Mouse (Mus musculus): ENCODE data around the gene Atf3. TPM values are rescaled to one million over a fixed set of nuclear protein-coding genes. Genes with fewer than 3 reads are reported as not detected.
"Not testable (repeated sequence)": the region's sequence is repeated elsewhere in the genome, so short reads cannot be mapped to it uniquely, and the experiment has no call there.

Atf3 gene
- polyA plus RNA-seq, 1 experiment: 1.6 TPM

DNA sequence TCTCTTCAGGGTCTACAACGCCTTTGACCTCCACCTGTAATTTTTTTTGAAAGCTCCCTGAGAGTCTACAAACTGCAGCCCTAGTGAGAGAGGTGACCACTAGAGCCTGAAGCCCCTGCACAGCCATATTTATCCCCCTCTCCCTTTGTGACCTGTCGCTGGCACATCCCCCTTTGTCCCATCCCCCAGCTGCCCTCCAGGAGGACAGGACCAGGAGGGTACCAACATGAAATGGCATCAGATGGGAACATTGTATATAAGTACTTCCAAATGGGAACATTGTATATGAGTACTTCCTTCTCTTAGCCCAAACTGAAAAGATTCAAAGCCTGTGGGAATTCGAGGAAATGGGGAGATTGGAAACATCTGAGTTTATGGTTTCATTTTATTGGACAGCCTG is 53.1 kb downstream of the Atf3 start, which contains the start of gene Fam71a:
Gene Fam71a, minus strand, starts transcription at position 101 of the 400 bp plus-strand sequence.
- H3K4me1 ChIP-seq (ENCODE audit: control insufficient read depth, insufficient read depth, insufficient read length): no peaks in the 10 kb centered on the region
- no peak within 1 kb of the TSS for H3K27ac ChIP-seq (ENCODE audit: insufficient read depth, low read length)
- no peak for DNase-seq (ENCODE audit: low read depth in 1 of 2, low spot score in 2 of 2)
- no peaks in the 10 kb centered on the region for H3K36me3 ChIP-seq (ENCODE audit: control insufficient read depth, insufficient read depth, low read length)
- 76% methylated on average over 3 of the region's 3 CpGs for WGBS
- no peaks in the 10 kb centered on the region for H3K27me3 ChIP-seq (ENCODE audit: control insufficient read depth, insufficient read depth, low read length)
- TF ChIP-seq CTCF (IDR thresholded peaks at IDR 0.05; ENCODE audit: extremely low read depth, insufficient read depth, insufficient read length, insufficient replicate concordance) (no peak), POLR2A (IDR thresholded peaks at IDR 0.05; ENCODE audit: low read depth, low read length) (no peak)
- no peak within 1 kb of the TSS for H3K4me3 ChIP-seq (ENCODE audit: extremely low read depth, insufficient read depth, insufficient read length)

GRCm38 (mm10) chr1:191154314-191154713 is 63.5 kb downstream of the Atf3 start:
- H3K27me3 ChIP-seq (ENCODE audit: control insufficient read depth, insufficient read depth, low read length): no peaks in the 10 kb centered on the region
- WGBS: 44% methylated on average over 3 of the region's 3 CpGs
- DNase-seq (ENCODE audit: low read depth in 1 of 2, low spot score in 2 of 2): no peak
- no peaks in the 10 kb centered on the region for H3K4me1 ChIP-seq (ENCODE audit: control insufficient read depth, insufficient read depth, insufficient read length)
- TF ChIP-seq CTCF (IDR thresholded peaks at IDR 0.05; ENCODE audit: extremely low read depth, insufficient read depth, insufficient read length, insufficient replicate concordance): no peak
- TF ChIP-seq POLR2A (IDR thresholded peaks at IDR 0.05; ENCODE audit: low read depth, low read length): no peak
- no peaks in the 10 kb centered on the region for H3K36me3 ChIP-seq (ENCODE audit: control insufficient read depth, insufficient read depth, low read length)
- no peak overlapping the region for H3K4me3 ChIP-seq (ENCODE audit: extremely low read depth, insufficient read depth, insufficient read length)
- no peak overlapping the region for H3K27ac ChIP-seq (ENCODE audit: insufficient read depth, low read length)

DNA sequence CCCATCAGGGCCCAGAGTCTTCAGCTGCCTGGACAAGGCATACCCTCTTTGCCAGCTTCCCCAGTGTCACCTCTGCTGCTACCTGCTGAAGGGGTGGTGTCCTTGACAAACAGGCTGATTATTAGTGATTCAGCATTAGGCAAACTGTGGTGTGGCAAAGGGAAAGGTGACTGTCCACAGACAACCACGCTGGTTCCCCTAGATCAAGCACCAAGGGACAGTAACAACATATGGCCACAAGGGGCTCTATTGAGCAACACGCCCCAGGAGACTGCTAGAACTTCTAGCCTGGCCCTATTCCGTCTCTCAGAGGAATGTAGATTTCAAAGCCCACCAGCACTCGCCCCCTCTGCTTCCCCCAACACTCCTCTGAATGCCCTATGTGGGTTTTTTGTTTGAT is 64.8 kb downstream of the Atf3 start:
- peak; percentile 9 to 43 for DNase-seq (ENCODE audit: low read depth in 1 of 2, low spot score in 2 of 2)
- no peaks in the 10 kb centered on the region for H3K4me1 ChIP-seq (ENCODE audit: control insufficient read depth, insufficient read depth, insufficient read length)

GRCm38 (mm10) chr1:191150924-191151605 is 66.8 kb downstream of the Atf3 start:
- no peak for DNase-seq (ENCODE audit: low read depth in 1 of 2, low spot score in 2 of 2)
- Histone ChIP-seq H3K36me3 (ENCODE audit: control insufficient read depth, insufficient read depth, low read length) (no peaks in the 10 kb centered on the region), H3K4me3 (ENCODE audit: extremely low read depth, insufficient read depth, insufficient read length) (no peak overlapping the region), H3K27me3 (ENCODE audit: control insufficient read depth, insufficient read depth, low read length) (no peaks in the 10 kb centered on the region), H3K27ac (ENCODE audit: insufficient read depth, low read length) (no peak overlapping the region), H3K4me1 (ENCODE audit: control insufficient read depth, insufficient read depth, insufficient read length) (no peaks in the 10 kb centered on the region)
- 40% methylated on average over 8 of the region's 8 CpGs for WGBS
- TF ChIP-seq CTCF (IDR thresholded peaks at IDR 0.05; ENCODE audit: extremely low read depth, insufficient read depth, insufficient read length, insufficient replicate concordance) (no peak), POLR2A (IDR thresholded peaks at IDR 0.05; ENCODE audit: low read depth, low read length) (no peak)

More for the DNA sequence above, 64.8 kb downstream of the Atf3 start:
- Histone ChIP-seq H3K36me3 (ENCODE audit: control insufficient read depth, insufficient read depth, low read length) (no peaks in the 10 kb centered on the region), H3K27me3 (ENCODE audit: control insufficient read depth, insufficient read depth, low read length) (no peaks in the 10 kb centered on the region), H3K27ac (ENCODE audit: insufficient read depth, low read length) (no peak overlapping the region), H3K4me3 (ENCODE audit: extremely low read depth, insufficient read depth, insufficient read length) (no peak overlapping the region)
- 23% methylated on average over 4 of the region's 4 CpGs for WGBS
- no peak for TF ChIP-seq POLR2A (IDR thresholded peaks at IDR 0.05; ENCODE audit: low read depth, low read length)
- peak; percentile 57; the same call in 1 of the 2 replicates for TF ChIP-seq CTCF (IDR thresholded peaks at IDR 0.05; ENCODE audit: extremely low read depth, insufficient read depth, insufficient read length, insufficient replicate concordance)

GRCm38 (mm10) chr1:191149489-191149888 is 68.3 kb downstream of the Atf3 start:
- H3K27ac ChIP-seq (ENCODE audit: insufficient read depth, low read length); H3K27me3 ChIP-seq (ENCODE audit: control insufficient read depth, insufficient read depth, low read length); DNase-seq (ENCODE audit: low read depth in 1 of 2, low spot score in 2 of 2); H3K36me3 ChIP-seq (ENCODE audit: control insufficient read depth, insufficient read depth, low read length); H3K4me1 ChIP-seq (ENCODE audit: control insufficient read depth, insufficient read depth, insufficient read length); H3K4me3 ChIP-seq (ENCODE audit: extremely low read depth, insufficient read depth, insufficient read length): not testable (repeated sequence)
- 92% methylated on average over 5 of the region's 5 CpGs for WGBS

DNA sequence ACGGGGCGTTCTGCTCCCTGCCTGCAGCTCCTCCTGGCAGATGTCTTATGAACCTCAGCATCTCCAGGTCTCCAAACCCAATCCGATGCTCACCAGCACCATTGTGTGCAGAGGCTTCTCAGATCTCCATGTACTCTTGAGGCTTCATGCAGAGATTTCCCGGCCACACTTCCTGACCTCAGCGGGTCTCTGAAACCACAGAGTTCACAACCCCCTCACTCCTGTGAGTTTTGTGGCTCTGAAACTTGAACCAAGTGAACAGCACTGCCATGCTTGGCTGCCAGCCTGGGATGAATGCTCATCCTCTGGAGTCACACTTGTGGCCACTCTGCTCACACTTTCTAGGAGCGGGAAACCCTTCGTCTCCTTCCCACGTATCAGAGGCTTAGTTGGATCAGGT is 76.9 kb downstream of the Atf3 start:
- Histone ChIP-seq H3K4me3 (ENCODE audit: extremely low read depth, insufficient read depth, insufficient read length) (no peak overlapping the region), H3K36me3 (ENCODE audit: control insufficient read depth, insufficient read depth, low read length) (no peaks in the 10 kb centered on the region), H3K27ac (ENCODE audit: insufficient read depth, low read length) (no peak overlapping the region), H3K27me3 (ENCODE audit: control insufficient read depth, insufficient read depth, low read length) (no peaks in the 10 kb centered on the region), H3K4me1 (ENCODE audit: control insufficient read depth, insufficient read depth, insufficient read length) (no peaks in the 10 kb centered on the region)
- 53% methylated on average over 8 of the region's 8 CpGs for WGBS
- no peak for TF ChIP-seq POLR2A (IDR thresholded peaks at IDR 0.05; ENCODE audit: low read depth, low read length)
- TF ChIP-seq CTCF (IDR thresholded peaks at IDR 0.05; ENCODE audit: extremely low read depth, insufficient read depth, insufficient read length, insufficient replicate concordance): no peak
- no peak for DNase-seq (ENCODE audit: low read depth in 1 of 2, low spot score in 2 of 2)

DNA sequence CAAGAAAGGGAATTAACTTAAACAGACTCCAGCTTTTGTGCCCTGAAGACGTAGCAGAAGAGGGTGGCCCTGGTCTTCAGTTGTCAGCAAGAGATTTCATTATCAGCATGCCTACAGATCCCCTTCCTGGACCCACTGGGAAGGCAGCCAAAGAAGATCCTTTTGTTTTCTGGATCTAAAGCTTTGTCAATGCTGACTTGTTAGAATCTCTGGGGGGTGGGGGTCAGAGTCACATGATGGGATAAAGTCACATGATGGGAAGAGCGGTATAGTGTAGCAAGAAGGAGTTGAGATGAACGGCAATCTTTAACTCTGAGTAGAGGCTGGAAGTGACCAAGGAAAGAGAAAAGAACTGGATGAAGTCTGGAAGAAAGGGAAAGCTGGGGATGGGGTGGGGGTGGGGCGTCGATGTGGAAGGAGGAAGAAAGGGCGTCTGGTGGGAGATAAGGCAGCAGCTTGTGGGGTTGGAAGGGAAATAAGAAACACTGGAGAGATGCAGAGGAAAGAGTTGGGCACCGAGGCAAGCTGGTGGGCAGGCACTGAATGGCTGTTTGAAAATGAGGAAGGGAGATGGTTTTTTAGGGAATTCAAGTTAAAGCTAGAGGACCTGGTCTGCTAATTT is 78.9 kb downstream of the Atf3 start:
- WGBS: 55% methylated on average over 7 of the region's 7 CpGs
- DNase-seq (ENCODE audit: low read depth in 1 of 2, low spot score in 2 of 2): no peak
- no peak overlapping the region for H3K27ac ChIP-seq (ENCODE audit: insufficient read depth, low read length)
- no peaks in the 10 kb centered on the region for H3K27me3 ChIP-seq (ENCODE audit: control insufficient read depth, insufficient read depth, low read length)
- H3K4me1 ChIP-seq (ENCODE audit: control insufficient read depth, insufficient read depth, insufficient read length): no peaks in the 10 kb centered on the region
- no peak overlapping the region for H3K4me3 ChIP-seq (ENCODE audit: extremely low read depth, insufficient read depth, insufficient read length)
- no peak for TF ChIP-seq POLR2A (IDR thresholded peaks at IDR 0.05; ENCODE audit: low read depth, low read length)
- TF ChIP-seq CTCF (IDR thresholded peaks at IDR 0.05; ENCODE audit: extremely low read depth, insufficient read depth, insufficient read length, insufficient replicate concordance): no peak
- H3K36me3 ChIP-seq (ENCODE audit: control insufficient read depth, insufficient read depth, low read length): no peaks in the 10 kb centered on the region
